Mouse (Mus musculus) kidney, adult 2 months (tissue): Measurements from ENCODE around the gene Taf9b.

Experiments used
- CTCF ChIP-seq: fragments of 200-500 bp; conservative IDR thresholded peaks from 2 replicates; pipeline ENCODE4 v1.5.1; 2011; ENCODE audit warnings: low read depth, mild to moderate bottlenecking, control low read depth, low read length, moderate library complexity, mixed read lengths; ENCODE audit not compliant: insufficient read depth, insufficient read length
- POLR2A ChIP-seq: fragments of 200-500 bp; IDR thresholded peaks from one replicate; pipeline ENCODE4 v1.6.1; 2011; ENCODE audit warnings: low read depth, low read length, control low read depth

- TF ChIP-seq POLR2A, result no peak
- peak; percentile 31 for TF ChIP-seq CTCF
Observed at GRCm38 (mm10) chrX:106197308-106197707, 23.6 kb downstream of the Taf9b start.
